Mouse (Mus musculus) left cerebral cortex, adult 9 months (tissue): Measurements from ENCODE around the gene Cmss1.

Experiments
- DNase-seq, 2 experiments: peaks; one replicate each; pipeline ENCODE4 v3.0.0; 2022; ENCODE audit warnings: low spot score in 2 of 2

Cmss1 gene

DNA sequence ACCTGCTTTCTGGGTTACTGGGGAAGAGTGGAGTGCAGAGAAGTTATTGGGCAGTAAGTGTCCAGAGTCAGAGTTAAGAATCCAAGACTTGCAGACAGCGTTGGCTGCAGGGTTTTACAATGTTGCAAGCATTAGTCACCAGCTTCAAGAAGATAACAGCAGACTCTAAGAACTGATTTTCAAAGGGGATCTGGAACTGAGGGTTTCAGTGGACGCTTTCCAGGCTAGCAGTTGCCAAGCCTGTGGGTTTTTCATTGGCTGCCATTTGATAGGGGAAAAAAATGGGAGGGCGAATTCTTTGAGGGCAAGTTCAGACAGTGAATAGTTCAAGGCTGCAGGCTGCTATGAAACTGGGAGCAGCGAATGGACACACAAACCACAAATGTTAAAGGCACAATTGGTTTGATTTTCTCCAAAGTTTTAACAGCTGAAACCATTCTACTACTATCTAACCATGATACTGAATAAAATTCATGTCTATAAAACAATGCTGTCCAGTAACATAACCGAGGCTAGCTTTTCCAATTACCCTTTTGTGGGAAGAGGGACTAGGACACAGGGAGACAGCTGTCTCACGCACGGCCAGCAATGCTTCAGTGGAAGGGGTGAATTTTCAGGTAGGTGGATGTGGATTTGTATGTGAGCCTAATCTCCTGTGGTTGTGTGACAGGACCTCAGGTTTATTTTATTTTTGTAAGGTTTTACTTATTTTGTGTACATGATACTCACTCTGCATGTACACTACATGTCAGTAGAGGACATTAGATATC is 179.0 kb downstream of the Cmss1 start:
- no peak for DNase-seq

DNA sequence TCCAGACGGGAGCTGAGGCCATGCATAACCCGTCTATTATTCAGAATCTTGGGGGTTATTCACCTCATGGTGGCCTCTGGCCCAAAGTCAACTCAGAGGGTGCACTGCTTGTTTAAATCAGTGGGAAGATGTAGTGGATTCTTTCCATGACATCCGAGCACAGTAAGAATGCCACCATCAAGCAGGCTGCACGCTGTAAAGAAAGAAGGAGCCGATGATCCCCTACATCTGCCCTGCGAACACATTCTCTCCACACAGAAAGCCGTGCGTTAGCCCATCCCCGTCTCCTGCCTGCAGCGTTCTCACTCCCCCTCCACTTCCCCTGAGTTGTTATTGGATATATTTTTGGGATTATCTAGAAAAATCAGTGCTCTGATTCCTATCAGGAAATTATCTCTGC is 180.0 kb downstream of the Cmss1 start:
- no peak for DNase-seq

DNA sequence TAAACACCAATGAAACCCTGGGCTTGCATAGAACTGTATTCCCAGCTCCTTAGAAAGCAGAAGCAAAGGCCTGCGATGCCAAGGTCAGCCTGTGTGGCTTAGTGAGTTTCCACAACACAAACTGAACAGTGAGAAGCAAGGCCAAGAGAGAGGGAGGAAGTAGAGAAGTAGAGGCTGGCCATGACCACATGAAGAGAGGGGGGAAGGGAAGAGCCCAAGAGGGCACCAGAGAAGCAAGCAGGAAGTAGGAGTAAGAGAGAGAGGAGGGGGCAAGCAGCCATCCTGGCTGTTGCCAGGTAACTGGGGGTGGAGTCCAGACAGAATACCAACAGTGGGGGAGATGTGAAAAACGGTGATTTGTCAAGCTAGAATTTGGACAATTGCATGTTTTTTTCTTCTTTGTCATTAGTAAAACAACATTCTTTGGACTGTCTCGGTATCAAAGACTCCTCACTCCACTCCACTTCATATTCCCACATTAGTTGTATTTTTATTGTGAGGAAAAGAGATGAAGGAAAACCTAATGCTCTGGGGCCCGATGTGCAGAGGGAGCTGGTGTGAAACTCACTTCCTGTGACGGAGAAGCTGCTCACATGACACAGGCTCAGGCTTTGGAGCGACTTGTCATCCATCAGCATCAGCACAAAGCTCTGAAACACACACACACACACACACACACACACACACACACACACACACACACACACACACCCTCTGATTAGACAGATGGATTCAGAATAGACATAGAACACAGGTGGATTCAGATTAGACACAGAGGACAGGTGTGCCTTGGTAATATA is 183.5 kb downstream of the Cmss1 start:
- DNase-seq: no peak

DNA sequence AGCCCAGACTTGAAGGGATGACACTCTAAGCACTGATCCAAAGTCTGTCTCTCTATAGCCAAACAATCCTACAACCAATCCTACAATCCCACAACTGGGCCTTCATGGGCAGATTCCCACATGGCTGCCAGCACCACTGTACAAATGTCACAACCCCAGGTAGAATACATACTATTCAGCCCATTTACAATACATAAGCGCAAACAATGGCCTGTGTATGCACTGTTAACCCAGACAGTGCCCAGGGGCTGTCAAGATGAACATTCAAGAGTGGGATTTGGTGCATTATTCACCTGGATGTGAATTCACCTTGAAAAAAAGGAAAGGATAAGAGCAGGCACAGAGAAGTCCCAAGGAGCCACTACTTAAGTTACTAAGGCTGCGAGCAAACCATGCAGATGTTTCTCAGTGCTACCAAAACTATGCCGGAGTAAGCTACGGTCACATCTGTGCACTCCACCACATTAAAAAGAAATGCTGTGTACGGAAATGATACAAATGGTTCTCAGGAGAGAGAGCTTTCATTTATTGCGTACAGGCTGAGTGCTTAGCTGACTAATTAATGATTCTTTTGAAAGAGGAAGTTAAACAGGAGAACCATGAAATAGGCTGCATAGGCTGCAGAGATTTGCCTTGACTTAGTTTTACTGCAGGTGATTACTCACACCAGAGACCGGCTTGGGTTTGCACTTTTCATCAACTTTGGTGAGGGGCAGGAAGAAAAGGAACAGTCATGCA is 184.8 kb downstream of the Cmss1 start:
- no peak for DNase-seq

DNA sequence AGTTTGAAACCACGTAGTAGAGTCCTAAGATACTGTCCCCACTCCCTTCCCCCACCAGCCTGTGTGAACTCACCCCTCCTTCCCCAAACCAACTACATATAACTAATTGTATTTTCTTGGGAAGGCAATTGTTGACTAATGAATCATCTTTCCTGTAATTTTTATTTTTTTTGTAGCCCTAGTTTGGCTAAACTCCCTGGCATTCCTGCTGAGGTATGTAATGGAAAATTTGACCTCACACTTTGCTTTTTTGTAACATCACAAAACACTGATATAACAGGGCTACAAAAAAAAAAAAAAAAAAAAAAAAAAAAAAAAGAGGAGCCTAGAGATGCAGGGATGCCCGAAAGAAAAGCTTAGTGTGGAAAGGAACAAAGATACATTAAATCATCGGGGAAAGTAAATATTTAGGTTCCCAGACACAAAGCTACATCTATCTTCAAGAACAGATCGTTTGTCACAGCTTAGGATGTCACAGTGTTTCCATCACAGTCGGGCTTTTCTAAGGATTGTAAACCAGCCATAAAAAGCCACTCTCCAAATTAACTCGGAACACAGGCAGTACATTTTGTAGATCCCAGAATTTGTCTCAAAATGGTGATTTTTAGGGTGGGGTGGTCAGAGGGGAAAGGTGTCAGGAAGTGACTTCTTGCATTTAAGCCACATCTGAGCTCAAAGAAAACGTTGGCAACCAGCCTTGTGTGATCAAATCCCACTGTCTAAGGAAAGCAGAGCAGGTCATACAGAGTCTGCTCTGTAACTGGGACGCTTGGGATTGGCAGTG is 185.7 kb downstream of the Cmss1 start:
- no peak for DNase-seq

DNA sequence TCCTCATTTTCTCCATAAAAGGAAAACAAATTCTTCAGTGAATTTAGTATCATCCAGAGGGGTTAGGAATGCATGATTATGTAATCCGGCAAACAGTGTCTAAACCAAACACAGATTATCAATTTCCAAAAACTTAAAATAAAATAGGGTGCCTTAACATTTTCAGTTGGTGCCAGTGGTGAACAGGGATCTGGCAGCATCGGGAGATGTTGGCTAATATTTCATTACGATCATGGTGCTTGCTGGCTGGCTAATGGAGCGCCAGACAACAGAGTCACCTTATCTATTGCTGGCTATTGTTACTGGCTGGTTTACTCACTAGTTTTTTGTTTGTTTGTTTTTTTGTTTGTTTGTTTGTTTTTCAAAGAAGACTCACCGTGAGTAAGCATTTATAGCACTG is 186.8 kb downstream of the Cmss1 start:
- DNase-seq: no peak

DNA sequence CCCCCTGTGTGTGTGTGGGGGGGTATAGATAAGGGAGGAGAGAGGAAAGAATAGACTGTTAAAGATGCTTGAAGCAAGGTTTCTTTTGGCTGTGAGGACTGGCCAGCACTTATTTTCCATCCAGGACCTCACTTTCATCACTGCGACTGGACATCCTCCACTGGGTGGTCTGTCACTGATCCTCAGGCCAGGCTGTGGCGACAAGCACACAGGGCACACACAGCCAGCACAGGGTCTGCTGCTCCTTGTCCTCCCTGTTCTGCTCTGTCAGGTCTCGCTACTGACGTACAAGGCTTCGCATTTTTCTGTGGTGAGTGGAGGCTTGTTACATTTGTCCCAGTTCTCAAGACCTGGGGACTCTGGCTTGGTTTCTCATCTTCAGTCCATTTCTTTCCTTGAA is 187.3 kb downstream of the Cmss1 start:
- DNase-seq: no peak

DNA sequence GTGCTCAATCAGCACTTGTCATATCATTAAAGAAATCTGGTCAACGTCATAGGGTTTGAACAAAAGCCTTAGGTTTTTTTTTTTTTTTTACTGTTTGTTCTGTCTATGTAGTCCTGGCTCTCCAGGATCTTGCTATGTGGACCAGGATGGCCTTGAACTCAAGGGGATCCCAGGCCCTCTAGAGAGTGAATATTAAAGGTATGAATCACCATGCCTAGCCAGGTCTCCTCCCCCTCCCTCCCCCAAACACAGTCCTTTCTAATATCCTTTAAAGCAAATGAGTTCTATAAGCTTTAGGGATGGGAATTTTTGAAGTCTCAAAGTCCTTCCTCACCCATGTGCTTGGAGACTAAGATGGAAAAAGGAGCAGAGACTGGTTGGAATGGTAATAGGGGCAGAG is 188.7 kb downstream of the Cmss1 start:
- no peak for DNase-seq

DNA sequence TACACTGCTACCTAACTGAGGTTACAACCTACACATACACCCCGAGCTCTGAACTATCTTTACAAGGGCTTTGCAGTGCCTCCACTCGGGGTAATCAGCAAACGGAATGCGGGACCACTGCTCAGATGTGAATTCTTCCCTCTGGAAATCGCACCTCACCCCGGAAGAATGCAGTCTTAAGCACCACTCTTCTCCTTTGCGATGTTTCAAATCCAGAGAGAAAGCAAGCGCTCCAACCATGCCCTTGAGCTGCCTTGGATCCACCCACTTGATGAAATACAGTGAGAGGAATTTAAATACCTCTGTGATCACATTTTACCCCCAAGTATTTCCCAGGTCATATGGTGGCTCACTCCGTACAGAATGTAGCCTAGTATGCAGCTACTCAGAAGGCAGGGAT is 189.6 kb downstream of the Cmss1 start:
- no peak for DNase-seq

DNA sequence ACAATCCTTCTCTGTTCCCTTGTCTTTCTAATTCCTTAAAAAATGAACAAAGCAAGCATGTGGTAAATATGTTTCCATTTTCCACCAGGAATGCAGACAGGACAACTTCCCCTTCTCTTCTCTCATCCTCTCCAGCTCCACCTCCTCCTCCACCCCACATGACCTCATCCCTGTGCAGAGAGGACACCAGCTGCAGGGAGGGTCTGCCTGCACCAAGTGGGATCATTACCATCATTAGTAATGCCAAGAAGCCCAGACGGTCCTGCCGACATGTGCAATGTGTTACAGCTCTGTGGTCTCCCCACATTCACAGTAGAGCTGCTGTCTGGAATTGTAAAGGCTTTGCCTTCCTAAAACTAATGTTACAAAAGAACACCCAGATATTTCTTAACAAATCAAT is 190.6 kb downstream of the Cmss1 start:
- DNase-seq: no peak

DNA sequence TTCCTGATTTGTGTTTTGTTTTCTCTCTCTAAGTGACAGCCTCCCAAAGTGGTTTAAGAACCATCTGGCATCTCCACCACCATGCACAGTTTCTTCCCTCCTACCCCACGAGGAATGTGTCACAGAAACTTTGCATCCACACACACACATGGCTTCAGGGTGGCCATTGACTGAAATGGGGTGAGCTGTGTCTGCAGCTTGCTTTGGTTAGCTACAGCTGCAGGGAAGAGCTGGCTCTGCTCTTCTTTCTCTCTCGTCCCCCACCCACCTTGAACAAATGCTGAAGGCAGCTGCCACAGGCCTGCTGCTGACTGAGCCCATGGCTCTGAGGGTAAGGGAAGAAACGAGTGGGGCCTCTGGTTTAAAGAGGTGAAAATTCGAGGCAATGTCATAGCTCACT is 193.9 kb downstream of the Cmss1 start:
- DNase-seq: peak in 1 of 2 experiments; percentile 23

DNA sequence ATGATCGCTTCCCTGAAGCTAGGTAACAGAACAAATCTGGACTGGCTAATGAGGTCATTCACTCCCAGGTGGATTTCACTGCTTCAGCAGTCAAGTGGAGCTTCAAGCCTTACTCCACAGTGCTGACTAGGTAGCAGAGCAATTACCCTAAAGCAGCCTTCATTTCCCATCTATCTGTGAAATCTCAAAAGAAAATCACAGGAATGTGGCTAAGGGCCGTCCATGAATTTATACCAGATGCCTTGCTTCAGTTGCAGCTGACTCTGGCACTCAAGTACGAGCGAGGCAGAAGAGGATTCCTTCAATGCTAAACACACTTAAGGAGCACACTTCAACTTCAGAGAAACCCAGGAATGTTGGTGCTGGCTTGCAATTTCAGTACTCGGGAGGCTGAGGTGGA is 202.8 kb downstream of the Cmss1 start:
- no peak for DNase-seq

DNA sequence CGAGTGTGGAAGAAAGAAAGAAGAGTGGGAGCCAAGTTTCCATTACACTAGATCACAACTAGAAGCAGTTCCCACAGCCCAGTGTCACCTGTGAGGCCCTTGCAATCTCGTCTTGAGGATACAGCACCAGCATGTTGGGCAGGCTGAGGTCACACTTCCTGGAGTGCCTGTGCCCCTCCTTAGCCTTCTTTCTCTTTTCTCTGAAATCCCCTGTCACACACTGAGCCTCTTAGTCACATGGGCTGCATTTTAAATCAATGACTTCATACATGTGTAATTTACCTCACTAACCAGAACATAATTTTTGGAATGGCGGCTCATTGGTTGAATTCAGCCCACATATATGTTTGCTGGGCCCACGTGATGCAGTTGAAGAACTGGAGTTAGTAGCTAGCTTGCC is 203.8 kb downstream of the Cmss1 start:
- no peak for DNase-seq

DNA sequence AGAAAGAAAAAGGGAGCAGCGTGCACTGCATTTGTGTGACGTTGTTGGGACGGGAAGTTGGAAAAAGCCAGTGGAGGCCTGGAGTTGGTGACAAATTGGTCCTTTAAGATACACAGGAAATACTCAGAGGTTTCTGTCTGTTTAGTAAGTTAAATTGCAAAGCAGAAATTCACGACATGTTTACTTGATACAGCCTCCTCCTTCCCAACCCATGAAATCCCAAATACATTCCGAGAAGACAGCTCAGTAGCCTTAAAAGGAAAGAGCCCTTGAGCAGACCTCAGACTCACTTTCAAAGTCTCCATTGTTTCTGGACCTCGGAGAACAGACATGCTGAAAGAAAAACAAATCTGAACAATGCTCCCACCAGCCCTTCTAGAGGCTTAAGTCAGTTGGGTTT is 205.0 kb downstream of the Cmss1 start:
- DNase-seq: no peak

DNA sequence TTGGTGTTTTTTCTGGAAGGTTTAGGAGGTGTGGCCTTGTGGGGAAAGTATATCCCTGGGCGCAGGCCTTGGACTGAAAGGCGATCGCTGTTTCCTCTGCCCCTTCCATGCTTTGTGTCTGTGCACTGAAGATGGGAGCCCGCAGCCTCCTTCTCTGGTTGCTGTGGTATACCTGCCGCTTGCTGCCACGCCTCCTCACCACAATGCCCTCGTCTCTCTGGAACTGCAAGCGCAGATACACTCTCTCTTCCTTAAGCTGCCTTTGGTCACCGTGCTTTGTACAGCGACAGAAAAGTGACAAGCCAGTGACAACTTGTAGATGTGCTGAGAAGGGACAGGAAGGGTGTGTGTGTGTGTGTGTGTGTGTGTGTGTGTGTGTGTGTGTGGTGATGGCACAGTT is 207.1 kb downstream of the Cmss1 start:
- DNase-seq: no peak

DNA sequence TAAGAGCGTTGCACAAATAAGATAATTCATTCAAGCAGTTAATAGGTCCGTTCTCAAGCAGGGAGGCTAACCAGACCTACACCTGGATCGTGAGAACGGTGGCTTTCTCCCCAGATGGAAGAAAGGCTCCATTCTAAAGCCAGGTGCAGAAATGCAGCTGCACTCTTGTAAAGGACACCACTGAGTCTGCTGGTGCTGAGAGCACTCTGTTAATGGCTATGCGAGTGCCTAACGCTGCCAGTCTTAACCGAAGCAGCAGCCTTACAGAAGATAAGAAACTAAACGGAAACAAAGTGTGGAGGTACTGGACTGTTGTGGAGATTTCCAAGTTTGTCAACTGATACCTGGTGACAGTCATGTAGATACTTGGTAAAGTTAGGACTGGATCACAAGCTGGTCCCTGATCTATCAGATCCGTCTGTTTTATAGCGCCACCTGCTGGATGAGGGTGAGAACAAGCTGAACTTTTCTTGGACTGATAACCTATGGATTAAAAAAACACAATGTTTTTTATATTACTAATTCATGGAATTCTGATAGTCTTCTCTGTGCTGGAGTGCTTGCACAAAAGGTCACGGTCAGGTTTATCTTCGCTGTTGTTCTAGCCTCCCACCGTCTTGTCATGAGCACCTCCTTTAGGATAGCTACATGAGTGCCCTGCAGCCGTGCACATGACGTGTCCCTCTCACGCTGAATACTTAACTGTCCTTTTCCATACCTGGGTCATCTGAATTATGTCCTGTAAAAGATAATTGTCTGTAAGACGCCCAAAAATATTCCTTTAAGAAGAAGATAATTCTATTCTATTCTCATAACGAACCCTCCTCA is 208.1 kb downstream of the Cmss1 start:
- DNase-seq: peak in 1 of 2 experiments; percentile 76

DNA sequence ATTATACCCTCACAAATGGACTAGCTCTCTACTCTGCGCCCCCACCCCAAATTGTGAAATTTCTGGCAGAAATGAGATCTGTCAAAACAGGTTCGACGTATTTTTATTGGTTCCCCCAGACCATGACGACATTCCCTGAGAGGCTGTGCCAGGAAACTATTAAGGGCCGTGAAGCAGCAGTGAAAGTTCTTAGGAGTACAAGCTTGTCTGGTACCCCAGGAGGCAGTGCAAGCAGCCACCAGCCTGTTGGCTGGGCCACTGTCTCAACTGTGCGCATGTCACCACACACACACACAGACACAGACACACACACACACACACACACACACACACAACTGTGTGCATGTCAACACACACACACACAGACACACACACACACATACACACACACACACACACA is 208.8 kb downstream of the Cmss1 start:
- no peak for DNase-seq

DNA sequence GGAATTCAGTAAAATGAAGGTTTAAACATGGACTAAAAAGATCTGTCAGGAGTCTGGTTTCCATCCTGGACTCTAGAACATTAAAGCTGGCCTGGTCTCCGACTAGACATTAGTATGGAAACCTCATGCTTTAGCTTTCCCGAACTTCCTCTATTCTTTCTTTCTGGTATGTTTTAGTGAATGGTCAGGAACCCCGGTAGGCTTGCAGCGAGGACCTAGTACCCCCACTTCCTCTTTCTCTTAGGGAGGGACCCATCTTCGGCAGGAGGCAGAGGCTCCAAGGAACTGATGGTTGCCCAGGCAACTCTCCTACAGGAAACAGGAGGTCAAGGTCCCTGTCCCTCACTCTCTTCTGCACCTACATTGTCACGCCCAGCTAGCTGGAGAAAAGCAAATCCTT is 210.4 kb downstream of the Cmss1 start:
- DNase-seq: no peak

DNA sequence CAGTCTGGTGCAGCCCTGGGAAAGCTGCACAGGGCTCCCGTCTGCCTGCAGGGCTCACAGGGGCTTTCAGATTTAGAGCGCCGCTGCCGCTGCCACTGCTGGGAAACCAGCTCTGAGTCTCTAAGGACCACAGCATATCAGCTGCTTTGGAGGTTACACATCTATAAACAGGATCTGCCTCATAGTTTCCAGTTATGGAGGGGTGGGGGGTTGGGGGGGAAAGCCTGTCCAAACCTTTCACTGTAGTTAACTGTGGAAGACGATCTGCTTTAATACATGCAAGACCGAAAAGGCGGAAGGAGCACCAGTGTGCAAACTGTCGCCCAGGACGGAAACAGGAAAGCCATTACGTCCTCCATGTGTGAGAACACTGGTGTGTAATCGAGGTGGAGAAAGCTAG is 213.5 kb downstream of the Cmss1 start:
- peak in 1 of 2 experiments; percentile 14 for DNase-seq

DNA sequence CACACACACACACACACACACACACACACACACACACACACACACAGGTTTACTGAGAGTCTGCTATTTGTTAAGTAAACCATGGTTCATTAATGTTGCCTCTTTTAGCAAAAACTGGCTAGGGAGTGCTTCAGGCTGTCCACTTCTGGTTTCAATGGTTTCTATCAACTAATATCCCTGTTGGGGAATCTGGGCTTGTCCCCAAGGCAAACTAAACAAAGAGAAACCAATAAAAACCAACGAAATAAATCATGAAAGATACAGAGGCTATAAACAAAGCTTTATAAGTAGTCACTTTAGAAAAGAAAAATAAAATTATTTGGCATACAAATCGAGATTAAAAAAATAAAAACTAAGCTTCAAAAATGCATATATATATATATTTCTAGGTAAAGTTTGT is 214.2 kb downstream of the Cmss1 start:
- no peak for DNase-seq

DNA sequence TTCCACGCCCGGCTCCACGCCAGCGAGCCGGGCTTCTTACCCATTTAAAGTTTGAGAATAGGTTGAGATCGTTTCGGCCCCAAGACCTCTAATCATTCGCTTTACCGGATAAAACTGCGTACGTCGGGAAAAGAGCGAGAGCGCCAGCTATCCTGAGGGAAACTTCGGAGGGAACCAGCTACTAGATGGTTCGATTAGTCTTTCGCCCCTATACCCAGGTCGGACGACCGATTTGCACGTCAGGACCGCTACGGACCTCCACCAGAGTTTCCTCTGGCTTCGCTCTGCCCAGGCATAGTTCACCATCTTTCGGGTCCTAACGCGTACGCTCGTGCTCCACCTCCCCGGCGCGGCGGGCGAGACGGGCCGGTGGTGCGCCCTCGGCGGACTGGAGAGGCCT is 215.5 kb downstream of the Cmss1 start:
- peak; percentile 94 to 98 for DNase-seq
